Mouse (Mus musculus): ENCODE results near the gene Tmem177. TPM values are rescaled to one million over a fixed set of nuclear protein-coding genes. Genes with fewer than 3 reads are reported as not detected.

Gene Tmem177
- polyA plus RNA-seq, 1 experiment from 2014 or later, result 6.8 TPM

DNA sequence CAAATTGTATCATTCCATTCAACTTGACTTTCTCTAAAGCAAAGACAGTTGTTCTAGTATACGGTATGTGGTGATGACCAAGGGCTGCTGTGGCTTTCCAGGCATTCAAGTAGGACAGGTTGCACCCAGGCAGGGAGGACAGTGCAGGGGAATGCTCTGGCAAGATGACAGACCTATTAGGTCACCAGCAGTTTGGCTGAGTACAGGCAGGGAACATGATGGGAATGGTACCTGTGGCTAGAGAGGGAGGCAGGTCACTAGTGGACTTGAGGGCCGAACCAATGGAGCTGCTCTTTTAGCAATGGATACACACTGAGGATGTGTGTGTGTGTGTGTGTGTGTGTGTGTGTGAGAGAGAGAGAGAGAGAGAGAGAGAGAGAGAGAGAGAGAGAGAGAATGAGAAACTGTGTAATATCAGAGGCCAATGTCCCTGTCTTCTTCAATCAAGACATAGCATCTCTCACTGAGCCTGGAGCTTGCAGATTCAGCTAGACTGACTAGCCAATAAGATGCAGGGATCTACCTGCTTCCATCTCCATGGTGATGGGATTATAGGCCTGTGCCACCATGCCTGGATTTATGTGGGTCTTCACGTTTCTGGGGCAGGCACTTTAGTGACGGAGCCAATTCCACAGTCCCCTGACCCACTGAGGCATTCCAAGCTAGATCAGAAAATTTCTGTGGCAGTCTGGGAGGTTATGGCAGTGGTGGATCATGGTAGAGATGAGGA lies 18.6 kb upstream of the Tmem177 start:
- no peak for DNase-seq (ENCODE audit: low spot score)
- no peak overlapping the region for H3K4me2 ChIP-seq (ENCODE audit: low read depth, low read length)
- no peaks in the 10 kb centered on the region for H3K9me3 ChIP-seq (ENCODE audit: control insufficient read depth, low read length)
- no peak overlapping the region for H3K4me3 ChIP-seq (ENCODE audit: low read depth, low read length)
- no peak overlapping the region for H3K27ac ChIP-seq (replicated peaks; ENCODE audit: low read depth, low read length)
- WGBS, result 75% methylated on average over 4 of the region's 4 CpGs
- no peaks in the 10 kb centered on the region for H3K4me1 ChIP-seq (ENCODE audit: control insufficient read depth, insufficient read depth, low read length)
- no peak overlapping the region for H3K9ac ChIP-seq (ENCODE audit: low read depth, low read length)
- H3K27me3 ChIP-seq (replicated peaks; ENCODE audit: control insufficient read depth, insufficient read depth, low read length), result no peaks in the 10 kb centered on the region
- H3K36me3 ChIP-seq (ENCODE audit: control insufficient read depth, insufficient read depth, low read length), result no peaks in the 10 kb centered on the region
- no peak for ATAC-seq (ENCODE audit: low read depth)

- peak; percentile 41 for DNase-seq (ENCODE audit: low spot score)
- no peak overlapping the region for H3K4me2 ChIP-seq (ENCODE audit: low read depth, low read length)
These were observed 16.7 kb upstream of the Tmem177 start for GRCm38 (mm10) chr1:119929715-119930114.

DNA sequence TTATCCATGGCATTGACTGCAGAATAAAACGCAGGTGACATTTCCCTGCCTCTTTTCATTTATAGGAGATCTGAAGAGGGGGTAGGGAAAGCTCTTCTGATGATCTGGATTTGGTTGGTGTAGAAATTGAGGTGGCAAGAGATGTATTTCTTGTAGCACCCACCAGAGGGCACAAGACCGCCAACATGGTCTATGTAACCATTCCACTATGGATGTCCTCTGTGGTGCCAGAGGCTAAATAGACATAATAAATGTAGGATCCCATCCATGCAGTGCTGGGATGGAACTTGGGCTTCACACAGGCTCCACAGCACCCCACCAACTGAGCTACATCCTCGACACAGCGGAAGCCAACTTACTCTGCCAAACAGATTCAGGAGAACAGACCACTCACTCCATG lies 6.3 kb upstream of the Tmem177 start:
- Histone ChIP-seq H3K4me3 (ENCODE audit: low read depth, low read length) (no peak overlapping the region), H3K27me3 (replicated peaks; ENCODE audit: control insufficient read depth, insufficient read depth, low read length) (no peaks in the 10 kb centered on the region), H3K9ac (ENCODE audit: low read depth, low read length) (no peak overlapping the region), H3K36me3 (ENCODE audit: control insufficient read depth, insufficient read depth, low read length) (no peaks in the 10 kb centered on the region), H3K4me2 (ENCODE audit: low read depth, low read length) (no peak overlapping the region), H3K9me3 (ENCODE audit: control insufficient read depth, low read length) (no peaks in the 10 kb centered on the region), H3K4me1 (ENCODE audit: control insufficient read depth, insufficient read depth, low read length) (no peaks in the 10 kb centered on the region), H3K27ac (replicated peaks; ENCODE audit: low read depth, low read length) (no peak overlapping the region)
- 47% methylated on average over 4 of the region's 4 CpGs for WGBS
- ATAC-seq (ENCODE audit: low read depth) (no peak), DNase-seq (ENCODE audit: low spot score) (no peak)

More at GRCm38 (mm10) chr1:119929715-119930114, 16.7 kb upstream of the Tmem177 start:
- H3K4me1 ChIP-seq (ENCODE audit: control insufficient read depth, insufficient read depth, low read length), result no peaks in the 10 kb centered on the region
- H3K27ac ChIP-seq (replicated peaks; ENCODE audit: low read depth, low read length), result no peak overlapping the region
- no peaks in the 10 kb centered on the region for H3K27me3 ChIP-seq (replicated peaks; ENCODE audit: control insufficient read depth, insufficient read depth, low read length)
- no peaks in the 10 kb centered on the region for H3K9me3 ChIP-seq (ENCODE audit: control insufficient read depth, low read length)
- 52% methylated on average over 1 of the region's 1 CpGs for WGBS
- no peak overlapping the region for H3K9ac ChIP-seq (ENCODE audit: low read depth, low read length)
- ATAC-seq (ENCODE audit: low read depth), result no peak
- H3K4me3 ChIP-seq (ENCODE audit: low read depth, low read length), result no peak overlapping the region
- H3K36me3 ChIP-seq (ENCODE audit: control insufficient read depth, insufficient read depth, low read length), result no peaks in the 10 kb centered on the region

GRCm38 (mm10) chr1:119916823-119917371 lies 3.9 kb upstream of the Tmem177 start:
- H3K9ac ChIP-seq (ENCODE audit: low read depth, low read length), result no peak overlapping the region
- no peak overlapping the region for H3K4me3 ChIP-seq (ENCODE audit: low read depth, low read length)
- no peaks in the 10 kb centered on the region for H3K9me3 ChIP-seq (ENCODE audit: control insufficient read depth, low read length)
- no peak overlapping the region for H3K4me2 ChIP-seq (ENCODE audit: low read depth, low read length)
- WGBS, result 75% methylated on average over 5 of the region's 5 CpGs
- ATAC-seq (ENCODE audit: low read depth), result no peak
- no peak overlapping the region for H3K27ac ChIP-seq (replicated peaks; ENCODE audit: low read depth, low read length)
- no peak for DNase-seq (ENCODE audit: low spot score)
- no peaks in the 10 kb centered on the region for H3K27me3 ChIP-seq (replicated peaks; ENCODE audit: control insufficient read depth, insufficient read depth, low read length)
- H3K36me3 ChIP-seq (ENCODE audit: control insufficient read depth, insufficient read depth, low read length), result no peaks in the 10 kb centered on the region
- peaks cover 7% of the 10 kb centered on the region for H3K4me1 ChIP-seq (ENCODE audit: control insufficient read depth, insufficient read depth, low read length)

- Histone ChIP-seq H3K27ac (replicated peaks; ENCODE audit: low read depth, low read length) (no peak overlapping the region), H3K4me2 (ENCODE audit: low read depth, low read length) (no peak overlapping the region), H3K27me3 (replicated peaks; ENCODE audit: control insufficient read depth, insufficient read depth, low read length) (no peaks in the 10 kb centered on the region), H3K4me1 (ENCODE audit: control insufficient read depth, insufficient read depth, low read length) (peaks cover 11% of the 10 kb centered on the region), H3K9ac (ENCODE audit: low read depth, low read length) (no peak overlapping the region), H3K36me3 (ENCODE audit: control insufficient read depth, insufficient read depth, low read length) (no peaks in the 10 kb centered on the region), H3K9me3 (ENCODE audit: control insufficient read depth, low read length) (no peaks in the 10 kb centered on the region), H3K4me3 (ENCODE audit: low read depth, low read length) (no peak overlapping the region)
- 74% methylated on average over 2 of the region's 2 CpGs for WGBS
- ATAC-seq (ENCODE audit: low read depth) (no peak), DNase-seq (ENCODE audit: low spot score) (no peak)
These were observed 5.7 kb downstream of the Tmem177 start for GRCm38 (mm10) chr1:119907206-119907748.

DNA sequence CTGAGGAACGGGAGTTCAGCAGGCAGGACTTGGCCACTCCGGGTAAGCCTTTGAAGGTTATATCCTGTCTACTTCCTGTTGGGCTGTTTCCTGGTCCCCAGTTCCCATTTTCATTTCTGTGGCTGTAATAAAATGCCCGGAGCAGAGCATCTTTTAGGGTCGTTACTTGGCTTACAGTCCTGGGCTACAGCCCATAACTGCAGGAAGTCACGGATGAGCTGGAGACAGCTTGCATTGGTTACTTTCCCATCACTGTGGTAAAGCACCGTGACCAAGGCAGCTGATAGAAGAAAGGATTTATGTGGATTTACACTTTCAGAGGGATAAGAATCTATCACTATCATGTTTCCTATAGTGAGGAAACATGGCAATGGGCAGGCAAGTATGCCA lies 9.8 kb downstream of the Tmem177 start:
- Histone ChIP-seq H3K4me1 (ENCODE audit: control insufficient read depth, insufficient read depth, low read length) (peaks cover 6% of the 10 kb centered on the region; the same call in 1 of the 2 replicates), H3K36me3 (ENCODE audit: control insufficient read depth, insufficient read depth, low read length) (no peaks in the 10 kb centered on the region), H3K4me3 (ENCODE audit: low read depth, low read length) (no peak overlapping the region), H3K4me2 (ENCODE audit: low read depth, low read length) (no peak overlapping the region), H3K27me3 (replicated peaks; ENCODE audit: control insufficient read depth, insufficient read depth, low read length) (no peaks in the 10 kb centered on the region), H3K9me3 (ENCODE audit: control insufficient read depth, low read length) (no peaks in the 10 kb centered on the region), H3K9ac (ENCODE audit: low read depth, low read length) (no peak overlapping the region), H3K27ac (replicated peaks; ENCODE audit: low read depth, low read length) (no peak overlapping the region)
- 0 out of 2 replicates have a peak, but pooled peaks have one; percentile 23 for ATAC-seq (ENCODE audit: low read depth)
- peak; percentile 26 for DNase-seq (ENCODE audit: low spot score)
- WGBS, result 34% methylated on average over 6 of the region's 6 CpGs

- Histone ChIP-seq H3K4me2 (ENCODE audit: low read depth, low read length) (no peak overlapping the region), H3K27ac (replicated peaks; ENCODE audit: low read depth, low read length) (no peak overlapping the region), H3K27me3 (replicated peaks; ENCODE audit: control insufficient read depth, insufficient read depth, low read length) (no peaks in the 10 kb centered on the region), H3K36me3 (ENCODE audit: control insufficient read depth, insufficient read depth, low read length) (no peaks in the 10 kb centered on the region), H3K4me1 (ENCODE audit: control insufficient read depth, insufficient read depth, low read length) (peaks cover 6% of the 10 kb centered on the region; the same call in 1 of the 2 replicates), H3K9ac (ENCODE audit: low read depth, low read length) (no peak overlapping the region), H3K4me3 (ENCODE audit: low read depth, low read length) (no peak overlapping the region), H3K9me3 (ENCODE audit: control insufficient read depth, low read length) (no peaks in the 10 kb centered on the region)
- DNase-seq (ENCODE audit: low spot score) (peak; percentile 66), ATAC-seq (ENCODE audit: low read depth) (peak; percentile 51)
- 15% methylated on average over 8 of the region's 8 CpGs for WGBS
These were observed 10.3 kb downstream of the Tmem177 start for GRCm38 (mm10) chr1:119902551-119903230.

DNA sequence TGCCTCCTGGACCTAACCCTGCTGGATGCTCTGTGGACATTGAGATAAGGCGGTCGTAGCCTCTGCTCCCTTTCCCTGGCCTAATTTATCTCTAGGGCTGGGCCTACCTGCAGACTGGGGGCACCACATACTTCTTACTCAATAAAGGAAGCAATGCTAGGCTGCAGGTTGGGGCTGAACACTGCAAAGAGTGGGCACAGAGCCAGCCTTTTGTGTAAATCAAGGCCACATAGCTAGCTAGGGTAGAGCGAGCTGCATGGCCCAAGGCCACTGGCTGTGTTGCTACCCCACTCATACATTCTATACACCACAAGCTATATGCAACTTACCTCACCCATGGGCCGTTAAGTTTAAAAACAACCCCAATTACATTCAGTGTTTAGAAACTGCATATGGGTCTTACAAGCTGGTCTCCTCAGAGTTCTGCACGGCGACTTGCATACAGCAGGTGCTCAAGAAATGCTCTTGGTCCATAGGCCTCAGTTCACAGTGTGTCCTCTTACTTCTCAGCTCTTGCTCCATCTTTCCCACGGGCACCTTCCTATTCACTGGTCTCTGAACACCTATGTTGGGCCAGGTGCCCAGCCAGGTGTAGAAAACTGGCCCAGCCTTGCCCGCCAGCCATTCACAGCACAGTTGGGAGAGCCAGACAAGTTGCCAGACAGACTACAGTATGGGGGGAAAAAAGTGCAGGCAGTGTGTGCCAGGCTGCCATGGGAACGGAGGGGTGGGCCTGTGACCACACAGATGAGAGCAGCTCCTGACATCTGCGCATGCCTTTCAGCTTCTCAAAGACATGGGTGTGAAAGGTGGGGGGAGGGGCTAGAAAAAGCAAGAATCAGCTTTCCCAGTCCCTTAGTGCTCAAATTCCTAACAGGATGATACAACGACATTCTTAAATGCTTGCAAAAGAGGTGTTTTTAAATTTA lies 13.5 kb downstream of the Tmem177 start:
- peaks cover 6% of the 10 kb centered on the region; the same call in 1 of the 2 replicates for H3K4me1 ChIP-seq (ENCODE audit: control insufficient read depth, insufficient read depth, low read length)
- H3K9ac ChIP-seq (ENCODE audit: low read depth, low read length), result no peak overlapping the region
- DNase-seq (ENCODE audit: low spot score) (peak; percentile 67), ATAC-seq (ENCODE audit: low read depth) (peak; percentile 73)
- H3K27ac ChIP-seq (replicated peaks; ENCODE audit: low read depth, low read length), result no peak overlapping the region
- no peaks in the 10 kb centered on the region for H3K36me3 ChIP-seq (ENCODE audit: control insufficient read depth, insufficient read depth, low read length)
- no peak overlapping the region for H3K4me2 ChIP-seq (ENCODE audit: low read depth, low read length)
- no peaks in the 10 kb centered on the region for H3K27me3 ChIP-seq (replicated peaks; ENCODE audit: control insufficient read depth, insufficient read depth, low read length)
- no peaks in the 10 kb centered on the region for H3K9me3 ChIP-seq (ENCODE audit: control insufficient read depth, low read length)
- H3K4me3 ChIP-seq (ENCODE audit: low read depth, low read length), result no peak overlapping the region
- 69% methylated on average over 11 of the region's 11 CpGs for WGBS

All from embryonic facial prominence, embryonic 14.5 days (tissue).